Mouse (Mus musculus) G1E (cell line): ENCODE measurements around the gene Fezf2. TPM values are rescaled to one million over a fixed set of nuclear protein-coding genes. Genes with fewer than 3 reads are reported as not detected.

ENCODE experiments used
- ATAC-seq: 2 replicates; pipeline ENCODE4 v1.8.0; 2016; ENCODE audit warnings: mild to moderate bottlenecking; ENCODE audit not compliant: insufficient number of reproducible peaks, poor library complexity, low FRiP score, severe bottlenecking; ENCODE audit errors: extremely low read depth
- DNase-seq: peaks from one replicate; pipeline ENCODE4 v3.0.0; 2012; ENCODE audit warnings: low spot score
- H3K27me3 ChIP-seq: 2 replicates; pipeline ENCODE4 v1.6.1; 2012; ENCODE audit warnings: mild to moderate bottlenecking, low read length, inconsistent platforms; ENCODE audit not compliant: insufficient read depth
- H3K36me3 ChIP-seq: replicated peaks from 2 replicates; pipeline ENCODE3; 2012; ENCODE audit warnings: mild to moderate bottlenecking, inconsistent platforms
- H3K4me1 ChIP-seq: 2 replicates; pipeline ENCODE4 v1.6.1; 2012; ENCODE audit warnings: low read depth, low read length, inconsistent platforms, mixed read lengths; ENCODE audit not compliant: insufficient read depth
- H3K4me3 ChIP-seq: 2 replicates; pipeline ENCODE4 v1.5.1; 2012; ENCODE audit warnings: low read depth, mild to moderate bottlenecking, inconsistent platforms, low read length, moderate library complexity, mixed read lengths
- H3K9me3 ChIP-seq: replicated peaks from 2 replicates; pipeline ENCODE4 v1.6.1; 2012; ENCODE audit warnings: inconsistent platforms
- CTCF ChIP-seq: IDR thresholded peaks from 2 replicates; pipeline ENCODE4 v1.5.1; 2012; ENCODE audit warnings: low read depth, low read length, inconsistent platforms, mixed read lengths
- GATA1 ChIP-seq: IDR thresholded peaks from 2 replicates; pipeline ENCODE4 v1.6.1; 2012; ENCODE audit warnings: borderline replicate concordance, low read length, inconsistent platforms, mixed read lengths
- GATA2 ChIP-seq: IDR thresholded peaks from 2 replicates; pipeline ENCODE4 v1.6.1; 2012; ENCODE audit warnings: low read depth, low read length, inconsistent platforms, borderline replicate concordance
- POLR2AphosphoS5 ChIP-seq: IDR thresholded peaks from 2 replicates; pipeline ENCODE4 v1.6.1; 2012; ENCODE audit warnings: low read depth, low read length, inconsistent platforms; ENCODE audit not compliant: insufficient replicate concordance
- TAL1 ChIP-seq: conservative IDR thresholded peaks from 2 replicates; pipeline ENCODE4 v1.6.1; 2012; ENCODE audit warnings: low read depth, low read length, inconsistent platforms, mixed read lengths
- polyA plus RNA-seq: library from polyadenylated mRNA; stranded (reverse); fragments of >175 nt; gene quantifications from 2 replicates; pipeline ENCODE4 v1.2.3, GENCODE M21; 2012
- total RNA-seq, 2 experiments: library from RNA; stranded (forward) in 1 of 2; stranded (reverse) in 1 of 2; fragments of 200-1000 nt in 1 of 2; fragments of >200 nt in 1 of 2; fragmentation: Nextera tagmentation in 1 of 2; gene quantifications; 2 replicates each; pipeline ENCODE4 v1.2.3; 2014 to 2017

Fezf2 gene
- total and polyA plus RNA-seq, 3 experiments = 0.11 TPM; not detected in 2

DNA sequence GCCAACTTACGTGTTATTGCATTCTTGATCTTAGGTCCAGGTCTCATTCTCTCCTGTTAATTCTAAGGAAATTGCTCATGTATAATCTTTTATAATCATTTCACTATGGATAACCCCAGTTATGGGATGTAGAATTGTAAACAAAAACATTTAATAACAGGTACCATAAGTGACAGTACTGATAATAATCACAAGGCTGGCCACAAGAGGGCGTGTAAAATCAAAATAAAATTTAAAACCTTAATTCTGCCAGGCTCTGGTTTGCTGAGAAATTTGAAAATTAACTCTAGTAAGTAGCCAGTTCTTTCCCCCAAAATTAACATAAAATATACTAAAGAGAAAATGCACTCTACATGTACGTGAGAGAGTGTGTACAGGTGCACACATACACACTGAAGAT is 47.3 kb downstream of the Fezf2 start:
- Histone ChIP-seq H3K4me3 (no peak overlapping the region), H3K27me3 (no peaks in the 10 kb centered on the region), H3K36me3 (peaks cover 40% of the 10 kb centered on the region), H3K9me3 (no peaks in the 10 kb centered on the region), H3K4me1 (no peaks in the 10 kb centered on the region)
- DNase-seq (no peak), ATAC-seq (no peak)
- no peak for TF ChIP-seq CTCF
- TF ChIP-seq GATA2 = no peak
- no peak for TF ChIP-seq POLR2AphosphoS5
- TF ChIP-seq TAL1 = no peak
- no peak for TF ChIP-seq GATA1

DNA sequence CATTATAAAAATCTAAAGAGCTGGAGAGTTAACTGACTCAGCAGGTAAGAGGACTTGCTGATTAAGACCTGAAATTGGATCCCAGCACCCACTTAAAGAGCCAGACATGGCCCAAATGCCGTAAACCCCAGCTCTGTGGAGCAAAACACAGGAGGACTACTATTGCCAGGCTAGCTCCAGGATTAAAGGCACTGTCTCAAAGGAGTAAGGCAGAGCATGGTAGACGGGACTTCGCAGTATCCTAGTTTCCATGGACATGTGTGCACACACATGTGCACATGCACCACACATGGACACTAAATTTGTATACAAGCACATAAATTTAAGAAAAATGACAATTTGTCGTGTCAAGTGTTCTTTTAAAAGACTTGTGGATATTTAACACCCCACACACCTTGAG is 47.7 kb downstream of the Fezf2 start:
- DNase-seq (no peak), ATAC-seq (no peak)
- H3K9me3 ChIP-seq = no peaks in the 10 kb centered on the region
- H3K4me3 ChIP-seq = no peak overlapping the region
- H3K36me3 ChIP-seq = peaks cover 43% of the 10 kb centered on the region
- TF ChIP-seq GATA1 (no peak), TAL1 (no peak), GATA2 (no peak), POLR2AphosphoS5 (no peak), CTCF (no peak)
- H3K27me3 ChIP-seq = no peaks in the 10 kb centered on the region
- H3K4me1 ChIP-seq = no peaks in the 10 kb centered on the region

DNA sequence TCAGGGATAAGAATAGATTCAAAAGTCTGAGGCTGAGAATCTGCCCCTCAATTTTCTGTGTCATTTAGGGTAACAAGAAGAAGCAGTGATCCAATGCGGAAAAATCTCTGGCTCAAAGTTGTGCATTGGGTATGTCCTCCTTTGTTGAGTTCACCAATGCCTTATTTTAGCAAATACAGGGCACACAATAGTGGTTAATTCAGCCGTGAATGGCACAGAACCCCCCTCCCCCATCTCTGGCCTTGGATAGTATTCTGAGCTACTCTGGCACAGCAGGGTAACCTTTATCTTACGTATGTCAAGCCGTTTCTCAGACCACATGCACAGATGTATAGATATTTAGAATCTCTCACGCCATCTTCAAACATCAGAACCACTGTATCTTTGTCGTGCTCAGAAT is 48.3 kb downstream of the Fezf2 start:
- no peak overlapping the region for H3K4me3 ChIP-seq
- no peaks in the 10 kb centered on the region for H3K4me1 ChIP-seq
- no peaks in the 10 kb centered on the region for H3K9me3 ChIP-seq
- ATAC-seq = no peak
- no peak for TF ChIP-seq POLR2AphosphoS5
- TF ChIP-seq TAL1 = no peak
- no peak for TF ChIP-seq GATA1
- TF ChIP-seq GATA2 = no peak
- TF ChIP-seq CTCF = no peak
- H3K27me3 ChIP-seq = no peaks in the 10 kb centered on the region
- no peak for DNase-seq
- peaks cover 46% of the 10 kb centered on the region for H3K36me3 ChIP-seq

DNA sequence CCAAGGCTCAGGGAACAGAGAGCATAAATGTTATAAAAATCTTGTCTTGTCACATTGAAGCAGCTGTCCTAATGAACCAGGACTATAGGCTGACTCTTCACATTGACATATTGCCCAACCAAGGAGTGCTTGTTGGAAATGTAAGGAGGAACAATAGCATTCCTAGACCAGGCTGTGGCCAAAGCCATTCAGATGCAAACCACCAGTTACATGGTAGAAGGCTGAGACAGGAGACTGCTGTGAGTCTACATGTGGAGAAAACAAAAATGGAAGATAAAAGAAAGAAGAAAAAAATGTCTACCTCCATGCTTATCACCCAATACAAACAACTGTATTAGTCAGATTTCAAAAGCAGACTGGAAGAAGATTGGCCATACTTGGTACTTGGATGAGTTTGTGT is 48.8 kb downstream of the Fezf2 start:
- Histone ChIP-seq H3K27me3 (no peaks in the 10 kb centered on the region), H3K9me3 (no peaks in the 10 kb centered on the region), H3K36me3 (peaks cover 51% of the 10 kb centered on the region), H3K4me3 (no peak overlapping the region), H3K4me1 (no peaks in the 10 kb centered on the region)
- TF ChIP-seq GATA1 (no peak), GATA2 (no peak), TAL1 (no peak), CTCF (no peak), POLR2AphosphoS5 (no peak)
- ATAC-seq (no peak), DNase-seq (no peak)

DNA sequence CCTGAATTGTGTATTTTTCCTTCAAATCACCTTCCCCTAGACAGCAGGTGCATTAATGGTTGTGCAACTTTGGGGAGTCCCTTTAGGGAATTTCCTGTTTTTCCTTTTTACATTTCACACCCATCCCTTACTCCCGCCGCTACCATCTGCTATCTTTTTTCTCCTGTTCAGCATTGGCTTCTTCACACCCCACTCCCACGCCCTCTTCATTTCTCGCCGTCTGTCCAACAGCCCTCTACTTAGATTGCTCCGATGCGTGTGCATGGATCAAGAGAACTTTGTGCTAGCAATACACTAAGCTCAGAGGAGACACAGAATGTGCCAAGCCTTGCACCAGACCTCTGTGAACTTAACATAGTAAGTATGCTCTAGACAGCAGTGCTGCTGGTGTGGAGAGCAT is 51.6 kb downstream of the Fezf2 start:
- DNase-seq (no peak), ATAC-seq (no peak)
- no peak for TF ChIP-seq TAL1
- TF ChIP-seq GATA1 = no peak
- TF ChIP-seq GATA2 = no peak
- TF ChIP-seq CTCF = no peak
- no peaks in the 10 kb centered on the region for H3K4me1 ChIP-seq
- no peak overlapping the region for H3K4me3 ChIP-seq
- no peaks in the 10 kb centered on the region for H3K27me3 ChIP-seq
- peaks cover 58% of the 10 kb centered on the region for H3K36me3 ChIP-seq
- no peaks in the 10 kb centered on the region for H3K9me3 ChIP-seq

Other genes with a start within 250 kb of the Fezf2 start
- 0.83 TPM in 1 of 2 replicates, not detected in the other for gene Gm49355, start 64.2 kb downstream of the Fezf2 start, total RNA-seq (2014; fragmentation: Nextera tagmentation)
- not detected in 2 replicates for gene Gm49355, start 64.2 kb downstream of the Fezf2 start, total RNA-seq (2017)
- not detected in 2 replicates for gene Gm49355, start 64.2 kb downstream of the Fezf2 start, polyA plus RNA-seq
- gene 3830406C13Rik, start 64.0 kb downstream of the Fezf2 start, total RNA-seq (2014; fragmentation: Nextera tagmentation) = 52.1 and 62.4 TPM in 2 replicates
- gene 3830406C13Rik, start 64.0 kb downstream of the Fezf2 start, total RNA-seq (2017) = 27.8 and 30.9 TPM in 2 replicates
- 3.1 and 4.0 TPM in 2 replicates for gene 3830406C13Rik, start 64.0 kb downstream of the Fezf2 start, polyA plus RNA-seq